Mouse (Mus musculus) embryonic facial prominence, embryonic 13.5 days (tissue): Measurements from ENCODE around the gene Bbc3. TPM values are rescaled to one million over a fixed set of nuclear protein-coding genes. Genes with fewer than 3 reads are reported as not detected.
"Not testable (repeated sequence)": the region's sequence is repeated elsewhere in the genome, so short reads cannot be mapped to it uniquely, and the experiment has no call there.

Experiments
- ATAC-seq: fragments of 200-750 bp; cut with Nextera tagmentation; 2 replicates; pipeline ENCODE4 v1.8.0; 2017; ENCODE audit warnings: low read depth; ENCODE audit not compliant: insufficient number of reproducible peaks, insufficient read depth, low FRiP score, low TSS enrichment
- H3K27ac ChIP-seq: fragments of 300-500 bp; sonication (generic); 2 replicates; pipeline ENCODE4 v1.5.1; 2015; ENCODE audit warnings: moderate library complexity, mild to moderate bottlenecking, inconsistent platforms
- H3K27me3 ChIP-seq: fragments of 300-500 bp; sonication (generic); 2 replicates; pipeline ENCODE4 v1.6.1; 2015; ENCODE audit warnings: mild to moderate bottlenecking, inconsistent platforms
- H3K36me3 ChIP-seq: fragments of 300-500 bp; sonication (generic); 2 replicates; pipeline ENCODE4 v1.6.1; 2015; ENCODE audit warnings: mild to moderate bottlenecking, inconsistent platforms
- H3K4me1 ChIP-seq: fragments of 300-500 bp; sonication (generic); 2 replicates; pipeline ENCODE4 v1.6.1; 2015; ENCODE audit warnings: inconsistent platforms
- H3K4me2 ChIP-seq: fragments of 300-500 bp; sonication (generic); 2 replicates; pipeline ENCODE4 v1.6.1; 2015; ENCODE audit warnings: moderate library complexity, mild to moderate bottlenecking, inconsistent platforms
- H3K4me3 ChIP-seq: fragments of 300-500 bp; sonication (generic); 2 replicates; pipeline ENCODE4 v1.5.1; 2015; ENCODE audit warnings: mild to moderate bottlenecking, inconsistent platforms
- H3K9ac ChIP-seq: fragments of 300-500 bp; sonication (generic); 2 replicates; pipeline ENCODE4 v1.6.1; 2015; ENCODE audit warnings: mild to moderate bottlenecking, inconsistent platforms
- H3K9me3 ChIP-seq: fragments of 300-500 bp; sonication (generic); 2 replicates; pipeline ENCODE4 v1.6.1; 2016; ENCODE audit warnings: inconsistent platforms
- WGBS: fragments of 180-500 bp; shearing (Covaris S2); methylation state at CpG from one replicate; pipeline ENCODE4 v1.1.7; 2015; ENCODE audit warnings: mixed read lengths; 5-methylcytosine and 5-hydroxymethylcytosine counted together
- polyA plus RNA-seq: library from polyadenylated mRNA; unstranded; fragments of >200 nt; fragmentation: Nextera tagmentation; extraction: Ambion mirVana; gene quantifications from 2 replicates; pipeline ENCODE4 v1.2.1, GENCODE M21; 2015

The Bbc3 gene
- polyA plus RNA-seq, 1 experiment from 2014 or later: 4.8 TPM

DNA sequence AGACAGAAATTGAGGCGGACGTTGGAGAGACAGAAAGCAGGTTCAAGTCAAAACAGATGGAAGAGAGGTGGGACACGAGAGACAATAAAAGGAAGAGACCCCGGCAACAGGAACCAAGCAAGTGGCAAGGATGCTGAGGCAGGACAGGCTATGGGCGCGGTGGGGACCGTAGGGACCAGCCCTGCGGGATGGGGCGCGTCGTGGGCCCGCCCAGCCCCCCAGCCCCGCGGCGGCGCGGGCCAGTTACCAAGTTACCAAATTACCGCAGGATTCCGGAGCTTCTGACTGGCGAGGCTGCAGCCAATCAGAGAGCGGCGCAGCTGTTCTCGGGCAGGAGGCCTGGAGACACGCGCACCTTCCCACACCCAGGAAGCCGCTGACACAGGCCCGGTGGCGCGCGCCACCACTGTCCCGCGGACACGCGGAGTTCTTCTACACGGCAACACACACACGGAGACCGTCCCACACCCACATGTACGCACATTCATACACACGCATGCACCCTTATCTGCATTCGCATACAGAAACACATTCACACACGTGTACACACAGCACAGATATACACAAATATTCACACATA, 12.8 kb upstream of the Bbc3 start:
- 1% methylated on average over 41 of the region's 41 CpGs for WGBS
- peak overlapping the region; percentile 85 for H3K4me2 ChIP-seq
- H3K9me3 ChIP-seq: no peaks in the 10 kb centered on the region
- peak overlapping the region; percentile 70 for H3K9ac ChIP-seq
- H3K36me3 ChIP-seq: no peaks in the 10 kb centered on the region
- peak overlapping the region; percentile 93 for H3K27ac ChIP-seq
- H3K27me3 ChIP-seq: no peaks in the 10 kb centered on the region
- peak; percentile 65 for ATAC-seq
- H3K4me3 ChIP-seq: peak overlapping the region; percentile 55
- peaks cover 30% of the 10 kb centered on the region for H3K4me1 ChIP-seq

DNA sequence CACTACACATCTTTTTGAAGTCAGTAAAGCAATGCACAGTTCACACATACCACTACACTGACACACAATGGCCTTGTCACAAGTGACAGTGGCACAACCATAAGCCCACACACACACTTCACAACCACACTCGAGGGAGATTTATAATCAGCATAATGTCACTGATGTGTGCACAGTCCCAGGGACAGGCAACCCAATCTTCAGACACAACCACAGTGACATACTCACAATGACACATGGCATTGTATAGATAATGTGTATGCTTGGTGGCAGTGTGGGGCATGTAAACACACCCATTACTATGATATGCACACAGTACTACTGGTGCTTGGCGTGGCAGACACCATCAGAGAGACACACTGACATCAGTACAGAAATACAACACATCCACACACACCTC, 12.0 kb upstream of the Bbc3 start:
- H3K27ac ChIP-seq: peak overlapping the region; percentile 58
- H3K27me3 ChIP-seq: no peaks in the 10 kb centered on the region
- H3K4me1 ChIP-seq: peaks cover 30% of the 10 kb centered on the region
- 36% methylated on average over 2 of the region's 2 CpGs for WGBS
- no peaks in the 10 kb centered on the region for H3K9me3 ChIP-seq
- peak overlapping the region; percentile 85 for H3K4me2 ChIP-seq
- H3K36me3 ChIP-seq: no peaks in the 10 kb centered on the region
- H3K4me3 ChIP-seq: no peak overlapping the region
- no peak for ATAC-seq
- no peak overlapping the region for H3K9ac ChIP-seq

DNA sequence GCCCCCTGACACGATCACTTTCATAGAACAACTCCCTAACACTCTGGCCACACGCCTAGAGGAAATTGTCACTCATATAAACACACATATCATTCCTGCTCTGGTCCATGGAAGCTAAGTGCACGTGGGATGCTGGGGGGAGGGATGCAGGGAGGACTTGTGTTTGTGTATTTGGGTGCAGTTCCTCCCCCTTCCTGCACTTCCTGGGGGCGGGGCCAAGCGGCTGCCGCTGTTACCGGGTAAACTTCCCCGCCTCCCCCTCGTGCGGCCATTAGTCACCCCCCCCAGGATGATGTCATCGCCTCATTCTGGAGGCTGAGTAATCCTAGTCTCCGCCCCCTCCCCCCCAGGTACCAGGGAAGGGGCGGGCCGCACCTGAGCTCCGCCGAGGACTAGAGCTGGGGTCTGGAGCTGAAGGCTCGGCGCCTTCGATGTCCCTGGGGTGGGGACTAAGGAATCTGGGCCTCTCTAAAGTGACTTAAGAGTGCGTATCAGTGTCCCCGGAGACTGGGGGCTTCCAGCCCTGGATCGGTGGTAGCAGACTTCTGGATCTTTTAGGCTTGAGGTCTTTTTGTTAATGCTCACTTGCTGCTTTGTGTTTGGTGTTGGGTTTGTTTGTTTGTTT, 11.3 kb upstream of the Bbc3 start:
- peak overlapping the region; percentile 69 for H3K9ac ChIP-seq
- H3K36me3 ChIP-seq: no peaks in the 10 kb centered on the region
- under 1% methylated on average over 22 of the region's 22 CpGs for WGBS
- peaks cover 30% of the 10 kb centered on the region for H3K4me1 ChIP-seq
- peak overlapping the region; percentile 39 for H3K4me3 ChIP-seq
- 0 out of 2 replicates have a peak, but pooled peaks have one; percentile 10 for ATAC-seq
- H3K27ac ChIP-seq: peak overlapping the region; percentile 58
- H3K27me3 ChIP-seq: no peaks in the 10 kb centered on the region
- H3K4me2 ChIP-seq: peak overlapping the region; percentile 67
- no peaks in the 10 kb centered on the region for H3K9me3 ChIP-seq

DNA sequence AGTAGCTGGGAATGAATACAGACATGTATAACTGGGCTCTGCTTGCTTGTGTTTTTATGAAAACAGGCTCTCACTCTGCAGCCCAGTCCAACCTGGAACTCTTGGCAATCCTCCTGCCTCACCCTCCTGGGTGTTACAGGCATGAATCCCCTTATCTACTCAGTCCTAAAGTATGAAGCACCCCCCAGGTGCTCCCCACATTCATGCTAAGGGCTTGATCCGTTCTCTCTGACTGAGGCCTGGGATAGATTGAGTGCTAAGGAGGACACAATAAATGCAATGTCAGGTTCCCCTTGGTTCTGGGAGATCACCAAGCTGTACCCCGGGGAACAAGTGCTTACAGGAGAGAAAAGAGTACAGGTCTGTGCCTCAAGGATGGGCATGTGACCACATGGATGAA, 10.6 kb upstream of the Bbc3 start:
- H3K27ac ChIP-seq: 0 out of 2 replicates have a peak overlapping the region, but pooled peaks have one; percentile 58
- no peaks in the 10 kb centered on the region for H3K9me3 ChIP-seq
- H3K36me3 ChIP-seq: no peaks in the 10 kb centered on the region
- H3K4me3 ChIP-seq: no peak overlapping the region
- WGBS: 56% methylated on average over 2 of the region's 2 CpGs
- peak overlapping the region; percentile 67; the same call in 1 of the 2 replicates for H3K4me2 ChIP-seq
- H3K27me3 ChIP-seq: no peaks in the 10 kb centered on the region
- H3K9ac ChIP-seq: no peak overlapping the region
- H3K4me1 ChIP-seq: peaks cover 30% of the 10 kb centered on the region
- no peak for ATAC-seq

DNA sequence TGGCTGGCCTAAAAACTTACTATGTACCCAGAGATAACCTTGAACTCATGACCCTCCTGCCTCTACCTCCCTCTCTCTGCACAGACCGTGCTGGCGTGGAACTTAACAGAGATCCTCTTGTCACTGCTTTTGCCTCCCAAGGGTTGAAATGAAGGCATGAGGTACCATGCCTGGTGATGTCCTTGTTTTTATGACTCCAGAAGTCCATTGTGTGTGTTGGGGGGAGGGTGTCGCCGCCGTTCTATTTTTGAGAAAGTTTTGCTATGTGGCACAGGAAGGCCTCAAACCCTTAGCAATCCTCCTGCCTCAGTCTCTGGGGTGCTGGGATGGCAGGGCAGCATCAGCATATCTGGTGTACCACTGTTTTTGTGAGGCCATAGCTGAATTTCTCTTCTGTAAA, 9.3 kb upstream of the Bbc3 start:
- Histone ChIP-seq H3K9ac (peak overlapping the region; percentile 74), H3K27ac (peak overlapping the region; percentile 48; the same call in 1 of the 2 replicates), H3K9me3 (no peaks in the 10 kb centered on the region), H3K4me3 (peak overlapping the region; percentile 50), H3K4me1 (peaks cover 30% of the 10 kb centered on the region), H3K4me2 (peak overlapping the region; percentile 85), H3K27me3 (no peaks in the 10 kb centered on the region), H3K36me3 (no peaks in the 10 kb centered on the region)
- ATAC-seq: no peak
- 82% methylated on average over 5 of the region's 5 CpGs for WGBS

DNA sequence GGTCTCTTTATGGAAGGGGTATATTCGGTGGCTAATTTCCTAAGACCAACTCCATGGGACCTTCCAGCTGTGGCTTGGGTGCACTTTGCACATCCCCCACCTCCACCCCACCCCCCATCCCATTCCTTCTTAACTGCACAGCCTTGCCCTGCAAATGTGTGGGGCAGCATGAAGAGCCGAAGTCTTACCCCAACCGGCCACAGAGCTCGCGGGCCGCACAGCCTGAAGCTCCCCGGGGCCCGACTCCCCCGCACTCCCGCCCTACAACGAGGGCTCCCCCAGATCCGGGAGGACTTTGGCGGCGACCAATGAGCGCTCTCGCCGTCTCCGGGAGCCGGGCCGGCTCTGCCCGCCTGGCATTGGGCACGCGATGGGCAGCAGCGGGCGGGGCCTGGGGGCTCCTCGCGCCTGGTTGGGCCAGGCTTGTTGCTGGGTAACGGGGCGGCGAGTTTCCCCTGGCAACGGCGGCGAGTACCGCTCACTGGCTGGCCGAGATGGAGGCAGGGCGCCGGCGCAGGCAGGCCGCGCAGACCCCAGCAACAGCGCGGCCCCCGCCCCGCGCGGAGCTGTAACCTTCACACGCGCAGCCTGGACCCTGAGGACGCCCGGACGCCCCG, 8.7 kb upstream of the Bbc3 start:
- Histone ChIP-seq H3K9ac (peak overlapping the region; percentile 74), H3K27me3 (no peaks in the 10 kb centered on the region), H3K27ac (peak overlapping the region; percentile 48; the same call in 1 of the 2 replicates), H3K9me3 (no peaks in the 10 kb centered on the region), H3K4me2 (peak overlapping the region; percentile 85), H3K4me1 (peaks cover 30% of the 10 kb centered on the region), H3K36me3 (no peaks in the 10 kb centered on the region), H3K4me3 (peak overlapping the region; percentile 50)
- under 1% methylated on average over 52 of the region's 52 CpGs for WGBS
- peak; percentile 89 for ATAC-seq

DNA sequence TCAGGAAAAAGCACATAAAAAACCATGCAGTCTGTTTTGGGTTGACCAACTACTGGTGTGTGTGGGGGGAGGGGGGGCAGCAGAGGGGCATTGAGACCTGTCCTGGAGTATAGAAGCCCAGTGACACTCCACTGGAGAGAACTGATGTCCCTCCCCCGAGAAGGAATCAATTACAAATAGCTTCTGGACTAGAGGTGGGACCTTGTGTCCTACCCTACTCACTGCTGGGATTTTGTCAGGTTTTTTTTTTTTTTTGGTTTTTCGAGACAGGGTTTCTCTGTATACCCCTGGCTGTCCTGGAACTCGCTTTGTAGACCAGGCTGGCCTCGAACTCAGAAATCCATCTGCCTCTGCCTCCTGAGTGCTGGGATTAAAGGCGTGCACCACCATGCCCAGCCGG, 1.1 kb upstream of the Bbc3 start:
- H3K9me3 ChIP-seq, H3K4me2 ChIP-seq, H3K9ac ChIP-seq, H3K27ac ChIP-seq, H3K36me3 ChIP-seq, ATAC-seq, H3K4me3 ChIP-seq: not testable (repeated sequence)
- Histone ChIP-seq H3K4me1 (peaks cover 36% of the 10 kb centered on the region), H3K27me3 (peaks cover 26% of the 10 kb centered on the region)
- WGBS: 68% methylated on average over 6 of the region's 6 CpGs

DNA sequence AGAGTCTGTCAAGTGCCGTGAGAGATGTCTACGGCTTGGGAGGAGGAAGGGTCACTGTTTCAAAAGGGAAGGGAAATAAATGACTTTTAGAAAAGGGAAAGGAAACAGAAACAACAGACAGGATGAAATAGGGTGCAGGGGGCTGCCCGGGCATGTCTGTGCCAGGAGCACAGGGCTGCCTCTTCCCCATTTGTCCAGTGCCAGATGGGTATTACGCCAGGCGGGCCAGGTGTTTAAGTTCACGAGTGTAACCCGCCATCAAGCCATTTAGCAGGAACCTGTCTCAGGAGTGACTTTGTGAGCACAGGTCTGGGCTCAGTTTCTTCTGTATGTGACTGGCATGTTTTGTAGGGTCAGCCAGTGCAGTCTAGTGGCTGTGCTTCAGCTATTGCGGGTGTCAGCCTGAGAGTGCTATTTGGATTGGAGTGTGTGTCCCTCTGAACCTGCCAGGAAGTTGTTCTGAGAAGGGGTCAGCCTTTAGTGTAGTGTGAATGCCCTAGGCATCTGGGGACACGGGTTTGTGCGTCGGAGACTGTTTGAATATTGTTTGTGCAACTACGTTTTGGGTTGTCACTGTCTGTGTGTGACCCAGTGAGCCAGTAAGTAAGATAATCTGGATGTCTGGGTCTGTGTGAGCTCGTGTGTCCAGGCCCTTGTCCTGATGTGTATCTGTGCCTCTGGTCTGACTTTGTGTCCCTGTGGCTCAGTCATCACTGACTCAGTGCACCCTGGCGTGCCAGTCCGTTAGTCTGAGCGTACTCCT, 543 bp downstream of the Bbc3 start:
- H3K9ac ChIP-seq: peak overlapping the region; percentile 71
- no peak for ATAC-seq
- peak overlapping the region; percentile 99 for H3K4me2 ChIP-seq
- H3K27ac ChIP-seq: peak overlapping the region; percentile 44
- peaks cover 35% of the 10 kb centered on the region for H3K27me3 ChIP-seq
- H3K4me1 ChIP-seq: peaks cover 51% of the 10 kb centered on the region
- H3K9me3 ChIP-seq: no peaks in the 10 kb centered on the region
- peak overlapping the region; percentile 68 for H3K4me3 ChIP-seq
- no peaks in the 10 kb centered on the region for H3K36me3 ChIP-seq
- WGBS: 37% methylated on average over 16 of the region's 16 CpGs

DNA sequence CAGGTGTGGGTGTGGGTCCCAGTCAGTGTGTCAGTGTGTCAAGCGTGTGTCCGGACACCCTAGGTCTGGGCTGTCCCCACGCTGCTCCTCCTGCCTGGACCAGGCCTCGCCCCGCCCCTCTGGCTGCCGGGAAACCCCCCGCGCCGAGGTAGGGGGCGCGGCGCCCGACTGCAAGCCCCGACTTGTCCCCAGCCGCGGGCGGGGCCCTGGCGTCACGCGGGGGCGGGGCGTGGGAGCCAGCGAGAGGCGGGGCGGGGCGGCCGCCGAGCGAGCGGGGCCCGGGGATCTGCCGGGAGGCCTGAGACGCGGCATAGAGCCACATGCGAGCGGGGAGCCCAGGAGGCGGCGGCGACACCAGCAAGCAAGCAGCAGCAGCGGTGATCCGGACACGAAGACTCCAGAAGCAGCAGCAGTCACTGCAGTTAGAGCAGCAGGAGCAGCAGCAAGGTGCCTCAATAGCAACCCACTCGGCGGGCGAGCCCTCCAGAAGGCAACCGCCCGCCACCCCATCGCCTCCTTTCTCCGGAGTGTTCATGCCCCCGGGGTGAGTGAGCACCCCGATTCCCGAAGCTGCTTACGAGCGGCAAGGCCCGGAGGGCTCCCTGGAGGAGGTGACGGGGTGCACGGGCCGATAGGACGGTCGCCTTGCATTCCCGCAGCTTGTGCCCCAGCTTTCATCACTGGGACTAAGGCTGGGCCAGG, 1.3 kb downstream of the Bbc3 start:
- no peaks in the 10 kb centered on the region for H3K9me3 ChIP-seq
- peaks cover 55% of the 10 kb centered on the region for H3K4me1 ChIP-seq
- peak overlapping the region; percentile 48 for H3K27ac ChIP-seq
- peak overlapping the region; percentile 71 for H3K9ac ChIP-seq
- H3K4me3 ChIP-seq: peak overlapping the region; percentile 68
- WGBS: under 1% methylated on average over 52 of the region's 61 CpGs
- peak; percentile 35; the same call in 1 of the 2 replicates for ATAC-seq
- peaks cover 35% of the 10 kb centered on the region for H3K27me3 ChIP-seq
- H3K4me2 ChIP-seq: peak overlapping the region; percentile 99
- no peaks in the 10 kb centered on the region for H3K36me3 ChIP-seq

DNA sequence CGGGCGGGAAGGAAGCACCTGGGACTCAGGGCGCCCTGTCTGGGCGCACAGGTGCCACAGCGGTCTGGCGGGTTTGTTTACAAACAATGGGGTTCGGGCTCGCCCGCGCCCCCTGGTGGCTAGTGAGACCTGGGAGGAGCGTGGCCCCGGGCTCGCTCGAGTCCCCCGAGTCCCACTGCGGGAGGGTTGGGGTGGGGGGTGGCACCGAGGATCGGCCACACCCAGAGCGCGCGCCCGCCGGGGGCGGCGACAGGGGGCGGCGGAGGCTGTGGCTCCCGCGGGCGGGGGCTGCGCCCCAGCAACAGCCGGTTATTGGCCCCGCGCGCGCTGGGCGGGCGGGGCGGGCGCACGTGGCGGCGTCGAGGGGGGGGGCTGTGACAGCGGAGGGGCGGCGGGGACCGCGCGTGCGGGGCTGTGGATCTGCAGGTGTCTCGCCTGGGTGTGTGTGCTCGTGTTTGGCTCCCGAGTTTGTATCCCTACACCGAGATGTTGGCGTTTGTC, 1.9 kb downstream of the Bbc3 start:
- Histone ChIP-seq H3K4me3 (peak overlapping the region; percentile 68), H3K36me3 (no peaks in the 10 kb centered on the region), H3K27ac (peak overlapping the region; percentile 48; the same call in 1 of the 2 replicates), H3K4me1 (peaks cover 55% of the 10 kb centered on the region), H3K9ac (peak overlapping the region; percentile 71), H3K27me3 (peaks cover 35% of the 10 kb centered on the region), H3K9me3 (no peaks in the 10 kb centered on the region), H3K4me2 (peak overlapping the region; percentile 99)
- no peak for ATAC-seq
- 0% methylated on average over 50 of the region's 56 CpGs for WGBS
